Mouse (Mus musculus) spleen, postnatal 0 days (tissue): ENCODE results near the gene Gdpgp1. TPM values are rescaled to one million over a fixed set of nuclear protein-coding genes. Genes with fewer than 3 reads are reported as not detected.

Experiments
- polyA plus RNA-seq: library from polyadenylated mRNA; unstranded; fragments of >200 nt; fragmentation: Nextera tagmentation; extraction: Ambion mirVana; gene quantifications from 2 replicates; pipeline ENCODE4 v1.2.1, GENCODE M21; 2015

Gene Gdpgp1
- polyA plus RNA-seq = 2.2 and 2.5 TPM in 2 replicates

GRCm38 (mm10) chr7:80232489-80233029, at the start of gene Gdpgp1, which contains the start of gene Cib1:
TSS of gene Gdpgp1 (plus strand) at chr7:80232865.
TSS of gene Cib1 (minus strand) at chr7:80232813.

DNA sequence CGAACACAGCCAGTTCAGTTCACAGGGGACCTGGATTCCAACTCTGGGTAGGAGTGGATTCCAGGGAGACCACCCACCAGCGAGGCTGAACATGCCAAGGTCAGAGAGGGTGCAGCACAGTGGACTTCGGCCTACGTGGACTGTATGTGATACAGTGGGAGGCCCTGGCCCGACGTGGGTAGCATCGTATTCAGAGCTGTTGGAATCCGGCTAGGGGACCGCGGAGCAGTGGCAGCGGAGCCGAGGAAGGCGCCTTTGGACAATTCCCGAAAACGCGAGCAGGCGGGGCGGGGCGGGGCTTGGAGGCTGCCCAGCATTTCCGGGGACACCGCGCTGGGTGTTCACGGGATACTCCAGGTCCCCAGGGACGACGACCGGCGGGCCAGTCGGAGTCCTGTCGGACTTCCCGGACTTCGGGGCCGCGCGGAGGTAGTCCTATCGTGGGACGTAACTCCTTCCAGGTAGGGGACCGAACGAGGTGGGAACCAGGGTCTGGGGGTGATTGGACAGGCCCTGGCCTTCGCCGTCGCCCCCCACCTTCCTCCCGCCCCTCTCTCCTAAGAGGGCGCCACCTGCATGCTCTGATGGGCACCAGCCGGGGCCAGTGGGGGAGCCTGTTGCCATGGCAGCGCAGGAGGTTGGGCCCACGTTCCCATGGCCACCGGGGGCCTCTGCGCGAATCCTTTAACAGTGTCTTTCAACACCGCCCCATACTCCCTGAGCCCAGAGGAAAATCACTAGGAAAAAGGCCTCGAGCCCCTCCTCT, 46.0 kb upstream of the Gdpgp1 start, which contains the start of gene Sema4b:
Gene Sema4b, plus strand, starts transcription at position 311 of the 766 bp plus-strand sequence.

GRCm38 (mm10) chr7:80246148-80246721, 13.6 kb downstream of the Gdpgp1 start, which contains the start of gene Ttll13:
TSS of gene Ttll13 (plus strand) at chr7:80246376.

DNA sequence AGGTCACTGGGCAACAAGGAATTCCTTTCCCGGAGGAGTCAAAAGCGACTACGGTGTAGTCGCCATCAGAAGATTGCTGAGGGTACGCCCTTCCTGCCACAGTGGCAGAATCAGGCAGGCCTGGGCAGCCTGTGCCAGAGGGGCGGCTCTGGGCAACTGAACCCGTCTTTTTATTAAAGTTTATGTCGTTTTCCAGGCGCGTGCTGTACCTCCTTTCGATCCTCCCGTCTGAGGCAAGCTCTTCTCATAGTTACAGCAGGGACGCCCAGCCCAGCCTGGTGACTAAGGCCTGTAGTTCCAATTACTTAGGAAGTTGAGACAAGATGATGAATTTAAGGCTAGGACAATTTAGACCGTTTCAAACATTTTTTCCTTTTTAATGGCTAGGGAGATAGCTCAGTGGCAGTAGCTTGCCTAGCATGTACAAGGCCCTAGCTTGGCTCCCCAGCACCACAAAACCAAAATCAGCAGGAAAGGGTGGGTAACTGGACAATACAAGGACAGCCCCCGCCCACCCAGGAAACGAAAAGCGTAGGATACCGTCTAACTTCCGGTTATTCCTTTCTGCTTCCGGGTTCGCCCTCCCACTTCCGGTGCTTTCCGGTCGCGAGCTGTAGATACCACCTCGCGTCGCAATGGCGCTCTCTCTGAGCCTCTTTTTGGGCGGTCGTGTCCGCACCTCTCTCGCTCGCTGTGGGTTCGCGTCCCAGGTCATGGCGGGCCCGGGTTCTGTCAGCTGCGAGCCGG, 28.1 kb downstream of the Gdpgp1 start, which contains the start of gene Ngrn:
Gene Ngrn, plus strand, starts transcription at position 591 of the 747 bp plus-strand sequence.

GRCm38 (mm10) chr7:80268897-80269750, 36.5 kb downstream of the Gdpgp1 start, which contains the start of gene Vps33b:
TSS of gene Vps33b (plus strand) at chr7:80269649.

Other genes starting within 250 kb of the Gdpgp1 start
- 6.9 and 8.5 TPM in 2 replicates for gene Zfp710, start 208.1 kb upstream of the Gdpgp1 start, polyA plus RNA-seq
- gene Idh2, start 117.5 kb upstream of the Gdpgp1 start, polyA plus RNA-seq = 115 and 141 TPM in 2 replicates
- 37.7 and 38.5 TPM in 2 replicates for gene Sema4b, start 46.0 kb upstream of the Gdpgp1 start, polyA plus RNA-seq
- 109 and 111 TPM in 2 replicates for gene Cib1, start 52 bp upstream of the Gdpgp1 start, polyA plus RNA-seq
- gene Ttll13, start 13.5 kb downstream of the Gdpgp1 start, polyA plus RNA-seq = 0.30 and 1.0 TPM in 2 replicates
- 32.2 and 34.6 TPM in 2 replicates for gene Ngrn, start 28.4 kb downstream of the Gdpgp1 start, polyA plus RNA-seq
- gene Vps33b, start 36.8 kb downstream of the Gdpgp1 start, polyA plus RNA-seq = 4.1 and 5.6 TPM in 2 replicates
- gene Prc1, start 61.6 kb downstream of the Gdpgp1 start, polyA plus RNA-seq = 128 and 140 TPM in 2 replicates
- gene Rccd1, start 91.6 kb downstream of the Gdpgp1 start, polyA plus RNA-seq = 7.6 and 8.8 TPM in 2 replicates
- gene Unc45a, start 108.1 kb downstream of the Gdpgp1 start, polyA plus RNA-seq = 10.2 and 11.4 TPM in 2 replicates
- gene Hddc3, start 110.2 kb downstream of the Gdpgp1 start, polyA plus RNA-seq = 4.5 and 6.3 TPM in 2 replicates
- gene Man2a2, start 138.5 kb downstream of the Gdpgp1 start, polyA plus RNA-seq = 5.8 and 7.6 TPM in 2 replicates
- 39.9 and 58.0 TPM in 2 replicates for gene Fes, start 155.1 kb downstream of the Gdpgp1 start, polyA plus RNA-seq
- gene Furin, start 172.6 kb downstream of the Gdpgp1 start, polyA plus RNA-seq = 7.2 and 8.7 TPM in 2 replicates